Mouse (Mus musculus) left cerebral cortex, postnatal 36 days (tissue): ENCODE data around the gene Slit1. TPM values are rescaled to one million over a fixed set of nuclear protein-coding genes. Genes with fewer than 3 reads are reported as not detected.

Experiments used
- DNase-seq, 2 experiments: peaks; one replicate each; pipeline ENCODE4 v3.0.0; 2021 to 2022; ENCODE audit warnings: low spot score in 2 of 2, mixed read lengths in 1 of 2
- intact Hi-C: fragments of 180-260 bp; cut with DNase I; formaldehyde crosslinking; loops from one replicate; pipeline ENCODE4 v1.15.1; 2025
- total RNA-seq, 2 experiments: library from RNA; stranded (reverse); gene quantifications; 2 replicates each; pipeline ENCODE4 v1.2.3; 2021

The Slit1 gene
- total RNA-seq = 10 to 100 TPM; 47.8 to 59.1 TPM

DNA sequence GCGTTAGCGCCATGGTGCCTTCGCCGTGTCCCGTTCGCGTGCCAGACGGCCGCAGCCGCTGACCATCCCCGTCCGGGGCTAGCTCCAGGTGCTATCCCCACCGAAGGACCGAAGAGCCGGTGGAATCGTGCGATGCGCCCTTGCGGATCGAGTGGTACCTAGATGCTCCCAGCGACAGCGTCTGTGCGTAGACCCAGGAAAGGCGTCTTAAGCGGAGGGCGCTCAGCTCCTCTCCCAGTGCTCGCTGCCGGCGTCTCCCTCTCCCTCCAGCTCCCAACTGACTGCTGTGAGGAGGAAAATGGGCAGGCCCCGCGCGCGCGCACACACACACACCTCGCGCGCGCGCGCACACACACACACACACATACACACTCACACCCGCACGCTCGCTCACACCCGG lies at the start of gene Slit1:
TSS of gene Slit1 (minus strand) at position 270 of the 400 bp plus-strand sequence.
- intact Hi-C loops = loop anchor here (5.0 kb wide), 2 partner anchors 46 to 86 kb away; no protein-coding TSS in a partner anchor
- peak; percentile 75 to 76 for DNase-seq

DNA sequence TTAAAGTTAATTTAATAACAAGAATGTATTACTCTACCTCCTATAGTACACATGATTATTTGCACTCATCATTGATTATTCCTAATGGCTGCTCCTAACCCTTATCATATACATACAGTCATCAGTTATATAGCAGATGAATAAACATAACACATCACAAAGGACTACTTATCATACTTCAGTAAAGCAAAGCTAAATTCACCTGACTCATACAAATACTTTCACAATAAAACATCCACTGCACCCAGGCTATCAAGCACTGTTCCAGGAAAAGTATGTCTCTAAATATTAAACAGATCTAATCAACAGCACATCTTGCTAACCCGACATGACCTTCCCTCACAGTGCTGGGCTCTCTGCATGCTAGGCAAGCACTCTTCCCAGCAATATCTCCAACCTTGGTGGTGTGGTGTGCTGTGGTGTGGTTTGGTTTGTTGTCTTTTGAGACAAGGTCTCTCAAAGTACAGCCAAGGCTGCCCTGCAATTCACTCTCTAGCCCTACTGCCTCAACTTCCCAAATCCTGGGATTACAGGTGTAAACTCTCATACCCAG lies 49.5 kb upstream of the Slit1 start:
- DNase-seq = no peak
- intact Hi-C loops = no loop called here

DNA sequence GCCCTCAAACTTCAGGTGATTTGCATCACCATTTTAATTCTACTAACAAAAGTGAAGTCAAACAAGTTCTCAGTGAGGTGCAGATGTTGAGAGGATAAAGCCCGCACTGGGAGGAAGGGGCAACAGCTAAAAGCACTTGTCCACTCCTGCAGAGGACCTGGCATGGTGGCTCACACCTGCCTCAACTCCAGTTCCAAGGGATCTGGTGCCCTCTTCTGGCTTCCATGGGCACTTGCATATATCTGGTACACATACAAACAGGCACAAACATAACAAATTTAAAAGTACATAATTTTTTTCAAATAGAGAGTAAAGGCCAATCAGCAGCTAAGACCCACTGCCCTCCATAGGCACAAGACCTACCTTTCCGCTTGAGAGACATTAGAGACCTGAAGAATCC lies 47.9 kb upstream of the Slit1 start:
- no peak for DNase-seq
- intact Hi-C loops = no loop called here

DNA sequence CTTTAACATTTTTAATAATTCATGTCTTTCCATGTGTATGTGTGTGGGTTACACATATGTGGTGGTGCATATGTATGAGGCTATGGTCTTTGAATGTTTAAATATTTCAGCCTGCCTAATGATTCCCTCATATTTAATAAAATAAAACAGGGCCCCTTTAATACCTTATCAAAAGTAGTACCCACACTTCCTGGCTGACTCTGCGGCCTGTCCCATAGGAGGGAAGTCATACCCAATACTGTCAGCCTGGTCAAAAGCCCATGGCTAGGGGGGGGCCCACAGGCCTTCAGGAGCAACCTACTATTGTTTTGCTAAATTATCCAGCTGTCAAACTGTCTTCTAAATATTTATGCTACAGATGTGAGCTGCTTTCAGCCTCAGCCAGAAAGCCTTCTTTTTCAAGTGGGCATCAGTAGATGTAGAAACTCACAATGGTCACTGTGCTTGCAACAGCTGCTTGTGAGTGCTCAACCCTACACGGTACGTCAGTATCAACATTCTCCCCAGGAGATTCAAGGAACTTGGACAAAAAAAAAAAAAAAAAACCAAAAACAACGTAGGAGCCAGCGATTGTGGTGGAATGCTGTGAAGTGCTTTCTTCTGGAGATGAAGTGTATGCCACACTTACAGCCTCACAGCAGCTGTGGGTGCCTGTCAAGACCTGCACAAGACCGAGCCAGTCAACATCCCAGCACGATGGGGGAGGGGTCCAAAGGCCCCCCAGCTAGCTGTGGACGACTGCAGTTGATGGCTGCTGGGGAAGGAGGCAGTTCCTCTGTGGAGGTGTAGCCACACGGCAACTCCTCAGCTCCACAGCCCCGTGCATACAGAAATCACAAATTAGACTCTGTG lies 45.9 kb upstream of the Slit1 start:
- intact Hi-C loops = no loop called here
- DNase-seq = no peak

DNA sequence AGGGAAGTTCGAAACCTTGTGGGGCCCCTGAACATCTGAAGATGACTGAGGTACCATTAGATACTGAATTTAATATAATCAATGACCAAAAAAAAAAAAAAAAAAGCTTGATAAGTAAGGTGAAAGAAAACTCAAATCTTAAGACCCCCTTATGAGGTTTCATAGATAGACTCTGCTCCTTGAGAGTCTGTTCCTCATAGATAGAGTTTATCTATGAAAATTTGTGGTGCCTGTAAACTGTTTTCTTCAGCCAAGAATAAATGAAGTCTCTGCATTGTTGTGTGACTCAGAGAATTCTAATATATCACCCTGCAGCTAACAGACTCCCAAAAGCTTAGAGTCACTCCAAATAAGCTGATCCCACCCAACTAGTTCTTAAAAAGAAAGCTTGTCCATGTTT lies 43.4 kb upstream of the Slit1 start:
- no peak for DNase-seq
- intact Hi-C loops = no loop called here

- intact Hi-C loops = no loop called here
- DNase-seq = no peak
Observed at GRCm38 (mm10) chr19:41777514-41777913, 34.0 kb upstream of the Slit1 start.

DNA sequence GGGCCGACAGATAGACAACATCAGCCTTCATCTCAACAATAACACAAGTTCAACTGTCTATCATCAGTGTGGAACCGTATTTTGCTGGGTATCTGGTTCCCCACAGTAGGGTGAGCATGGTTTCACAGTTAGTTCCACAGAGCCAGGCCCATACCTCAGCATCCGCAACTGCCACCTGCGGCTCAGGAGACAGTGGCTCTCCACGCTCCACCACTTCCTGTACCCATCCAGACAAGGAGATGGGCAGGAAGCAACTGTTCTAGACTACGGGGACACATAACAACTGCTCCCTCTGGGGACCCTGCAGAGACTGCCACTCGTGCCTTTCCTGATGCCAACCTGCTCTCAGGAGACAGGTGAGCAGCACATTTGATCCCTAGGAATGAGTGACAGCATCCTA lies 25.2 kb upstream of the Slit1 start:
- intact Hi-C loops = loop anchor here (10.0 kb wide), 1 partner anchor 454 kb away; no protein-coding TSS in a partner anchor
- DNase-seq = no peak

GRCm38 (mm10) chr19:41766628-41767027 lies 23.2 kb upstream of the Slit1 start:
- no peak for DNase-seq
- intact Hi-C loops = loop anchor here (10.0 kb wide), 1 partner anchor 452 kb away; no protein-coding TSS in a partner anchor

- intact Hi-C loops = loop anchor here (1.0 to 10.0 kb wide), 4 partner anchors 117 to 677 kb away; no protein-coding TSS in a partner anchor
- peak; percentile 81 to 89 for DNase-seq
Observed at GRCm38 (mm10) chr19:41763870-41764660, 20.6 kb upstream of the Slit1 start.

GRCm38 (mm10) chr19:41761529-41761928 lies 18.1 kb upstream of the Slit1 start:
- intact Hi-C loops = loop anchor here (5.0 to 10.0 kb wide), 2 partner anchors 447 to 674 kb away; no protein-coding TSS in a partner anchor
- DNase-seq = no peak

GRCm38 (mm10) chr19:41759765-41760164 lies 16.3 kb upstream of the Slit1 start:
- DNase-seq = no peak
- intact Hi-C loops = loop anchor here (5.0 to 10.0 kb wide), 2 partner anchors 445 to 672 kb away; no protein-coding TSS in a partner anchor

DNA sequence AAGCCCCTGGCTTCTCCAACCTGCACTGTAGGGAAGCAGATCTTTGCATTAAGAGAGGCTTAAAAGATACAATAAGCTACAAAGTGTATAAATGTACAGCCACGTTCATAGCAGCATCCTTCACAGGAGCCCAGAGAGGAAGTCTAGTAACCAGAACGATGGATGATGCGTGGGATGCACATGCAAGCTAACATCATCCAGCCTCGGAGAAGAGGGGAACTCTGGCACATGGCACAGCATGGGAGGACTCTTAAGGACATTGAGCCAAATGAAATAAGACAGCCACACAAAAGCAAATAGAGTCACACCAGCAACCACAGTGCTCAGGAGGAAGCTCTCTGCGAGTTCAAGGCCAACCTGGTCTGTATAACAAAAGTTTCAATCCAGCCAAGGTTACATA lies 15.8 kb upstream of the Slit1 start:
- DNase-seq = no peak
- intact Hi-C loops = no loop called here

DNA sequence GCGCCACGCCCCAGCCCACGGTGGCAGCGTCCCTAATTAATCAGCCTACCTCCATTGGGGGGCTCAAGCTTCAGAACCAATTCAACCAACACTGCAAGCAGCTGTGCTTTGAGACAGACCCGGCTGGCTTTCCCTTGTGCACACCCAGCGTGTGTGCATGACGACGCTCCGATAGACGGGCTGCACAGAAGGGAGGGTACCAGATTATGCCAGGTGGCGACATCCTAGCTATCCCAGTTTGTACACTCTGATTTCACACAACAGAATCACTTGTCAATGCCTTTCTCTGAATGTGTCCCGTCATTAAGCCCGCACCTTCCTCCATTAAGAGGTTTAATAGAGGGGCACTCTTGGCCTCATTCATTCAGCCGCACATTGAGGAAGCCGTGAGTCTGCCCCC lies 11.3 kb upstream of the Slit1 start:
- no peak for DNase-seq
- intact Hi-C loops = no loop called here

DNA sequence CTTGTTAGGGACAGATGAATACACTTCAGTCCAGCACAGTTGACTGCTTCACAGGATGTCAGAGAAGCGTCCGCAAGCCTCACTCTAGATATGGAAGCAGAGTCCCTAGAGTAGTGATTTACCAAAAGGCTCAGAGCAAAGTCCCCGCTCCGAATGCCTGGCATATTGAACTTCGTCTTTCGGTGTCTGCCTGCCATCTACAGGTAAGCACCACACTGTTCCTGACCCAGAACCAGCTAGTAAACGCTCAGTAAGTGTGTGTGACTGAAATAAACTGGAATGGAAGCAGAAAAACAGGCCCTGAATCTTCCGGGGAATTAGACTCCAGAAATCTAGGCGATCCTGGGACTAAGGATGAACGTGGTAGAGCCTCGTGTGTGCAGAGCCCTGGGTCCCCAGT lies 8.4 kb upstream of the Slit1 start:
- no peak for DNase-seq
- intact Hi-C loops = no loop called here

DNA sequence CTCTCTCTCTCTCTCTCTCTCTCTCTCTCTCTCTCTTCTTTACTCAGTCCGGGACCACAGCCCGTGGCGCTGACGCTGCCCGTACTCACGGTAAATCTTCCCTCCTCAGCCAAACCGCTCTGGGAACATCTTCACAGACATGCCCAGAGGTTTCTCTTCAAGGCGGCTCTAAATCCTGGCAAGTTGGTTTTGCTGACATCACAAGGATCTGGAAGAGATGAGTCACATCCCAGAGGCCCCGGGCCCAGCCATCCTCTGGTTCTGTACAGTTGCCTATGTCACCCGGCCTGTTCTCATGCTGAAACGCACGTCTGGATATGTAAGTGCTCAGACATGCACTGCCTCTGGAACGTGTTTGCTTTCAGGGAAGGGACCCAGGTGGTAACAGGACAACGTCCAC lies 4.0 kb upstream of the Slit1 start:
- intact Hi-C loops = no loop called here
- no peak for DNase-seq

DNA sequence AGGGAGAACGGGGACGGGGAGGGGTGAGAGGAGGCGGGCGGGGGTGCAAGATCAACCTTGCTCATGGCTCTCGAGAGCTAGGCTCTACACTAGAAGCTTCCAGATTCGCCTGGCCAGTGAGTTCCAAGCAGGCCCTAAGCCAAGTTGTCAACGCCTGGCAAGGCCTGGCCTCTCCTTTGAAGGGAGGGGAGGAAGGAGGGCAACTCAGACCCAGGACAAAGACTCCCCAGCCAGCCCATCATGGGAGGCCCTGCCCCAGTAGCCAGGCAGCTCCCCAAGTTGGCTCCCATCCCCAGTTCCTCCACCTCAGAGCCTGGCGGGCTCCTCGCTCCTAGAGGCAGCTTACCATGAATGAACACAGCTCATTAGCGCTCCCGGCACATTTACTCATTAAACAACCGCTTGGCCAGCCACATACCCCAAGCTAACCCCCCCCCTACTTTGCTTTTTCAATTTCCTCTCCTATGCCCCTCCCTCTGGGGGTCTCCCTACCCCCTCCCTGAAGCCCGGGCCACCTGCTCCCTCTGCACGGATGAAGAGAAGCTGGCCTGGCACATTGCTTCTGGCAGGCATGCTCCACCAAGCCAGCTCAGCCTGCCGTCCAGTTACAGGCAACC lies 2.6 kb upstream of the Slit1 start:
- intact Hi-C loops = no loop called here

GRCm38 (mm10) chr19:41738896-41739295 lies 4.6 kb downstream of the Slit1 start:
- intact Hi-C loops = no loop called here
- DNase-seq = no peak

More for the DNA sequence above, 2.6 kb upstream of the Slit1 start:
- peak; percentile 38 to 40 for DNase-seq

DNA sequence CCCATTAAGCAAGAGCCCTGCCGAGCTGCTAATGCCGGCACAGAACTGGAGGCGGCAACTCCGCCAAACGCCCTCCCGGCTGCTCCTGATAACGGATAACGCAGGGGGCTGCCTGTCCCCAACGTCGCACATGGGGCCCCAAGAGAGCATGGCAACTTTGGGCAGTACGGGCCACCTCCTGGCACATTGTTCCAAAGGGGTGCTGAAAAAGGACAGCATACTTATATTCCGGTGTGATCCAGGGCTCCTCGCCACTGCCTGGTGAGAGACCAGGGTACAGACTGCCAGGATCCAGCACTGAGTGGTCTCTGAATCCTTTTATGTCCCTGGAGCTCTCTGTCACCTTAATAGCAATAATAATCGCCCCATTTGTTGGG lies 5.0 kb downstream of the Slit1 start:
- DNase-seq = no peak
- intact Hi-C loops = no loop called here

- peak in 1 of 2 experiments; percentile 36 for DNase-seq
- intact Hi-C loops = no loop called here
Observed at GRCm38 (mm10) chr19:41737657-41738428, 5.6 kb downstream of the Slit1 start.
